8 mouse cellular contexts compared by ENCODE assay signal in genomic region chr15:96598888-96599578, GRCm38 (mm10). TPM values are rescaled to one million over a fixed set of nuclear protein-coding genes. Genes with fewer than 3 reads are reported as not detected.
DNase-seq lines count a peak whose midpoint lies in the region; ATAC-seq lines count a peak whose summit lies in the region.

No protein-coding gene starts in this region.

- no peak for ATAC-seq in forebrain, embryonic 16.5 days

- H3K27ac ChIP-seq in forebrain, embryonic 16.5 days (ENCODE audit: low read length), result no peak overlapping the region

- no peaks in the 10 kb centered on the region for H3K9me3 ChIP-seq in megakaryocyte, embryonic 14.5 days
- no peaks in the 10 kb centered on the region for H3K9me3 ChIP-seq in forebrain, embryonic 16.5 days (ENCODE audit: control insufficient read depth, low read length)

- no peak overlapping the region for H3K9ac ChIP-seq in forebrain, embryonic 16.5 days (replicated peaks; ENCODE audit: low read depth, low read length)

- H3K4me2 ChIP-seq in forebrain, embryonic 16.5 days (ENCODE audit: low read length), result no peak overlapping the region

- H3K4me3 ChIP-seq in megakaryocyte, embryonic 14.5 days (replicated peaks), result peak overlapping the region; percentile 74
- no peak overlapping the region for H3K4me3 ChIP-seq in forebrain, embryonic 16.5 days (replicated peaks; ENCODE audit: low read length)

- peaks cover 81% of the 10 kb centered on the region for H3K36me3 ChIP-seq in megakaryocyte, embryonic 14.5 days (replicated peaks; ENCODE audit: low read length)
- H3K36me3 ChIP-seq in forebrain, embryonic 16.5 days (ENCODE audit: control insufficient read depth, insufficient read depth), result no peaks in the 10 kb centered on the region

- H3K4me1 ChIP-seq in megakaryocyte, embryonic 14.5 days, result peaks cover 42% of the 10 kb centered on the region
- H3K4me1 ChIP-seq in forebrain, embryonic 16.5 days (replicated peaks; ENCODE audit: control insufficient read depth, insufficient read depth, low read length), result peaks cover 41% of the 10 kb centered on the region

- no peaks in the 10 kb centered on the region for H3K27me3 ChIP-seq in megakaryocyte, embryonic 14.5 days (replicated peaks)
- no peaks in the 10 kb centered on the region for H3K27me3 ChIP-seq in forebrain, embryonic 16.5 days (replicated peaks; ENCODE audit: control insufficient read depth, insufficient read depth, low read length)

- 67% methylated on average over 11 of the region's 11 CpGs for WGBS in forebrain, embryonic 16.5 days

- peak; percentile 28 for DNase-seq in kidney, postnatal 10 days
- DNase-seq in kidney, adult 9 months, result no peak
- peak; percentile 92 for DNase-seq in induced T-regulatory cell, adult 2 months (ENCODE audit: low read depth)
- DNase-seq in thymus, postnatal 14 days, result peak; percentile 88
- DNase-seq in testis, postnatal 14 days (ENCODE audit: low spot score), result no peak
- DNase-seq in cerebellum, adult 11-12 months, result no peak

RNA-seq across cellular contexts. Expression of gene Slc38a1, which starts 43.7 kb away (rescaled TPM):
- 22.9 and 64.1 TPM in 2 replicates for polyA plus RNA-seq in megakaryocyte, embryonic 14.5 days (2012; ENCODE audit: insufficient read depth, low replicate concordance)
- 154 and 158 TPM in 2 replicates for polyA plus RNA-seq in forebrain, embryonic 16.5 days (2015; fragmentation: Nextera tagmentation; extraction: Ambion mirVana)

Comparison
In these comparisons a context has a peak if more than half of its experiments do, and no peak if none do; other contexts are left out.
1. DNase-seq: peak in kidney, postnatal 10 days (single experiment), induced T-regulatory cell, adult 2 months (single experiment) and thymus, postnatal 14 days (single experiment); none in kidney, adult 9 months (single experiment), testis, postnatal 14 days (single experiment) and cerebellum, adult 11-12 months (single experiment).